In the genomic region with DNA sequence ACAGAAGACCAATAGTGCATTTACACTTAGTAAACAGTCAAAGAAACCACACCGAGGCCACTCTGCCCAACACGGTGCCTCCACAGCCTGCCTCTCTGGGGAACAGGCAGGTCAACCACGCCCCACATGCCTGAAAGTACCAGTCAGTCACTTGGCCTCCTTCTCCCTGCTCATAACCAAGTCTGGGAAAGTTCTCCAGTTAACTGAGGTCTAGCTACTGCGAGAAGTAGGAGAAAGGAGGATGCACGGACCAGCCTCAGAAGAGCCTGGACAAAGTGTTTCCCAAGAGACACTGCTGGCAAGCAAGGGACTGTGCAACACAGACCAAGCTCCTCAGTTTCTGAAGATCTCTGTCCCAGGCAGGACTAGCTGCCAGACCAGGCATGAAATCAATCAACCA, we compare ENCODE assay signal across 8 mouse cellular contexts. TPM values are rescaled to one million over a fixed set of nuclear protein-coding genes. Genes with fewer than 3 reads are reported as not detected.
DNase-seq lines count a peak whose midpoint lies in the region; ATAC-seq and TF ChIP-seq lines count a peak whose summit lies in the region.

No protein-coding gene starts in this region.

- in situ Hi-C loops in CH12.LX (cut with MboI; ENCODE audit: low pct_ligation_motif_present, low pct_unique_long_range_greater_than_20kb, low sequenced_read_pairs), result no loop called here

- TF ChIP-seq RAD21 in CH12.LX (IDR thresholded peaks at IDR 0.05; ENCODE audit: low read depth, low read length), result no peak

- no peaks in the 10 kb centered on the region for H3K9me3 ChIP-seq in CH12.LX (replicated peaks; ENCODE audit: low read length)
- no peaks in the 10 kb centered on the region for H3K9me3 ChIP-seq in intestine, embryonic 16.5 days (ENCODE audit: control insufficient read depth, low read length)
- H3K9me3 ChIP-seq in liver, postnatal 0 days (ENCODE audit: low read length), result no peaks in the 10 kb centered on the region
- no peaks in the 10 kb centered on the region for H3K9me3 ChIP-seq in stomach, embryonic 16.5 days (replicated peaks; ENCODE audit: control insufficient read depth, low read length)

- no peak for TF ChIP-seq POLR2A in CH12.LX (IDR thresholded peaks at IDR 0.05; ENCODE audit: low read depth, low read length)

- TF ChIP-seq EP300 in CH12.LX (IDR thresholded peaks at IDR 0.05; ENCODE audit: low read length), result no peak
- no peak for TF ChIP-seq EP300 in liver, postnatal 0 days (IDR thresholded peaks at IDR 0.05; ENCODE audit: low read depth)

- no peak overlapping the region for H3K27ac ChIP-seq in CH12.LX (ENCODE audit: insufficient read depth, low read depth)
- peak overlapping the region; percentile 55; the same call in 1 of the 2 replicates for H3K27ac ChIP-seq in intestine, embryonic 16.5 days (ENCODE audit: low read length)
- no peak overlapping the region for H3K27ac ChIP-seq in liver, postnatal 0 days (ENCODE audit: low read depth)
- peak overlapping the region; percentile 79 for H3K27ac ChIP-seq in stomach, embryonic 16.5 days (ENCODE audit: low read length)

- H3K9ac ChIP-seq in CH12.LX (ENCODE audit: insufficient read depth, low read depth), result no peak overlapping the region
- peak overlapping the region; percentile 87 for H3K9ac ChIP-seq in intestine, embryonic 16.5 days (ENCODE audit: low read depth, low read length)
- H3K9ac ChIP-seq in liver, postnatal 0 days (replicated peaks), result peak overlapping the region; percentile 93
- H3K9ac ChIP-seq in stomach, embryonic 16.5 days (ENCODE audit: low read length), result peak overlapping the region; percentile 84

- no peak for ATAC-seq in intestine, embryonic 16.5 days
- ATAC-seq in liver, postnatal 0 days, result no peak
- no peak for ATAC-seq in stomach, embryonic 16.5 days (ENCODE audit: insufficient read depth, low FRiP score)
- ATAC-seq in inflammation-experienced regulatory T-cells, adult 6 months, result no peak

- peak overlapping the region in 1 of 3 experiments; percentile 79 for H3K4me3 ChIP-seq in CH12.LX (replicated peaks in 1 of 3; ENCODE audit: low read depth in 2 of 3, low read length in 2 of 3, poor library complexity in 1 of 3)
- H3K4me3 ChIP-seq in intestine, embryonic 16.5 days (ENCODE audit: low read length), result peak overlapping the region; percentile 74
- H3K4me3 ChIP-seq in liver, postnatal 0 days (ENCODE audit: low read depth, low read length), result peak overlapping the region; percentile 75; the same call in 1 of the 2 replicates
- H3K4me3 ChIP-seq in stomach, embryonic 16.5 days (replicated peaks; ENCODE audit: low read length), result peak overlapping the region; percentile 63

- TF ChIP-seq CTCF in CH12.LX (conservative IDR thresholded peaks at IDR 0.05 in 1 of 2, IDR thresholded peaks at IDR 0.05 in 1 of 2; ENCODE audit: low read depth in 2 of 2, low read length in 2 of 2), result no peak
- TF ChIP-seq CTCF in liver, postnatal 0 days (IDR thresholded peaks at IDR 0.05; ENCODE audit: low read depth), result no peak

- H3K36me3 ChIP-seq in CH12.LX (replicated peaks in 1 of 2; ENCODE audit: control insufficient read depth in 1 of 2, insufficient read depth in 1 of 2, low read length in 1 of 2), result peaks cover 0 to 38% of the 10 kb centered on the region in 2 experiments
- H3K36me3 ChIP-seq in intestine, embryonic 16.5 days (ENCODE audit: control insufficient read depth, insufficient read depth, low read length), result no peaks in the 10 kb centered on the region
- H3K36me3 ChIP-seq in liver, postnatal 0 days (replicated peaks; ENCODE audit: insufficient read depth, low read length), result peaks cover 6% of the 10 kb centered on the region; the same call in 1 of the 2 replicates
- H3K36me3 ChIP-seq in stomach, embryonic 16.5 days (ENCODE audit: control insufficient read depth, insufficient read depth, low read length), result no peaks in the 10 kb centered on the region

- no peaks in the 10 kb centered on the region for H3K27me3 ChIP-seq in CH12.LX (replicated peaks)
- no peaks in the 10 kb centered on the region for H3K27me3 ChIP-seq in intestine, embryonic 16.5 days (replicated peaks; ENCODE audit: control insufficient read depth, insufficient read depth, low read length)
- H3K27me3 ChIP-seq in liver, postnatal 0 days (ENCODE audit: insufficient read depth, low read length), result no peaks in the 10 kb centered on the region
- no peaks in the 10 kb centered on the region for H3K27me3 ChIP-seq in stomach, embryonic 16.5 days (ENCODE audit: control insufficient read depth, insufficient read depth, low read length)

- WGBS in intestine, embryonic 16.5 days, result 31% methylated on average over 5 of the region's 5 CpGs
- 42% methylated on average over 5 of the region's 5 CpGs for WGBS in liver, postnatal 0 days (ENCODE audit: insufficient replicate concordance)
- WGBS in stomach, embryonic 16.5 days, result 33% methylated on average over 5 of the region's 5 CpGs

- peaks cover 36% of the 10 kb centered on the region for H3K79me2 ChIP-seq in CH12.LX (replicated peaks; ENCODE audit: control insufficient read depth, extremely low read depth, insufficient read depth, poor library complexity, severe bottlenecking)

- dilution Hi-C loops in CH12.LX (cut with MboI; ENCODE audit: extremely low pct_ligation_motif_present, extremely low pct_unique_long_range_greater_than_20kb, low sequenced_read_pairs), result no loop called here

- peaks cover 19 to 60% of the 10 kb centered on the region in 2 experiments for H3K4me1 ChIP-seq in CH12.LX (ENCODE audit: control insufficient read depth in 1 of 2, insufficient read depth in 2 of 2)
- peaks cover 46% of the 10 kb centered on the region for H3K4me1 ChIP-seq in intestine, embryonic 16.5 days (ENCODE audit: control insufficient read depth, insufficient read depth, low read length)
- H3K4me1 ChIP-seq in liver, postnatal 0 days (ENCODE audit: insufficient read depth), result peaks cover 36% of the 10 kb centered on the region
- peaks cover 45% of the 10 kb centered on the region for H3K4me1 ChIP-seq in stomach, embryonic 16.5 days (ENCODE audit: control insufficient read depth, insufficient read depth, low read length)

- DNase-seq in CH12.LX (ENCODE audit: extremely low read depth) (no peak), NIH3T3 (ENCODE audit: low read depth) (peak; percentile 75)
- peak; percentile 15 to 38 for DNase-seq in gastrocnemius, adult 8-10 months (ENCODE audit: low spot score in 2 of 2)
- no peak for DNase-seq in liver, postnatal 0 days
- DNase-seq in layer of hippocampus, postnatal 36 days, result no peak

- H3K4me2 ChIP-seq in CH12.LX (ENCODE audit: insufficient read depth, low read depth, poor library complexity, severe bottlenecking), result peak overlapping the region; percentile 70; the same call in 1 of the 2 replicates
- H3K4me2 ChIP-seq in intestine, embryonic 16.5 days (ENCODE audit: low read depth, low read length), result peak overlapping the region; percentile 93
- peak overlapping the region; percentile 98 for H3K4me2 ChIP-seq in liver, postnatal 0 days (ENCODE audit: low read depth, low read length)
- H3K4me2 ChIP-seq in stomach, embryonic 16.5 days (ENCODE audit: low read depth, low read length), result peak overlapping the region; percentile 75

TF ChIP-seq in CH12.LX, 34 proteins besides CTCF, POLR2A, EP300 and RAD21:
- no peak for TF ChIP-seq ZC3H11A (IDR thresholded peaks at IDR 0.05; ENCODE audit: low read depth, low read length)
- no peak for TF ChIP-seq MEF2A (IDR thresholded peaks at IDR 0.05; ENCODE audit: borderline replicate concordance, low read depth, low read length)
- no peak for TF ChIP-seq JUN (IDR thresholded peaks at IDR 0.05; ENCODE audit: insufficient read depth, low read depth, low read length)
- no peak for TF ChIP-seq MYC (IDR thresholded peaks at IDR 0.05; ENCODE audit: low read depth, low read length)
- no peak for TF ChIP-seq PAX5 (IDR thresholded peaks at IDR 0.05; ENCODE audit: low read length)
- TF ChIP-seq SIN3A (IDR thresholded peaks at IDR 0.05; ENCODE audit: low read length), result no peak

RNA-seq across cellular contexts. Expression of a gene that starts 2.6 kb away (rescaled TPM):
- total RNA-seq in CH12.LX (2012; rRNA removed), result 19.0 and 20.6 TPM in 2 replicates
- 6.3 and 8.1 TPM in 2 replicates for total RNA-seq in CH12.LX (2014; rRNA removed)
- polyA plus RNA-seq in CH12.LX (2012; ENCODE audit: insufficient read length, low read depth), result 33.4 and 34.4 TPM in 2 replicates
- 10 to 100 TPM; 31.8 to 40.1 (median 35.2) TPM for total RNA-seq in gastrocnemius, adult 8-10 months (2022)
- polyA plus RNA-seq in intestine, embryonic 16.5 days (2015; fragmentation: Nextera tagmentation; extraction: Ambion mirVana), result 39.1 and 41.4 TPM in 2 replicates
- 11.9 and 12.5 TPM in 2 replicates for polyA plus RNA-seq in liver, postnatal 0 days (2015; fragmentation: Nextera tagmentation; extraction: Ambion mirVana)
- polyA plus RNA-seq in stomach, embryonic 16.5 days (2015; fragmentation: Nextera tagmentation; extraction: Ambion mirVana), result 41.2 and 42.7 TPM in 2 replicates
- total RNA-seq in layer of hippocampus, postnatal 36 days (2021), result 100 to 1,000 TPM; 111 to 118 TPM
- 10 to 100 TPM; 50.5 to 69.5 (median 57.4) TPM for polyA plus RNA-seq in inflammation-experienced regulatory T-cells, adult 6 months (2017; shearing (Covaris generic))

RNA-seq across cellular contexts. Expression of a gene that starts 43.8 kb away (rescaled TPM):
- total RNA-seq in CH12.LX (2012; rRNA removed) (9.0 and 10.1 TPM in 2 replicates), CH12.LX (2014; rRNA removed) (7.9 and 10.6 TPM in 2 replicates)
- 15.7 and 21.7 TPM in 2 replicates for polyA plus RNA-seq in CH12.LX (2012; ENCODE audit: insufficient read length, low read depth)
- total RNA-seq in gastrocnemius, adult 8-10 months (2022), result 1 to 10 TPM; 6.8 to 8.6 (median 7.3) TPM
- 17.4 and 18.2 TPM in 2 replicates for polyA plus RNA-seq in intestine, embryonic 16.5 days (2015; fragmentation: Nextera tagmentation; extraction: Ambion mirVana)
- polyA plus RNA-seq in liver, postnatal 0 days (2015; fragmentation: Nextera tagmentation; extraction: Ambion mirVana), result 2.2 and 3.6 TPM in 2 replicates
- 19.8 and 22.5 TPM in 2 replicates for polyA plus RNA-seq in stomach, embryonic 16.5 days (2015; fragmentation: Nextera tagmentation; extraction: Ambion mirVana)
- total RNA-seq in layer of hippocampus, postnatal 36 days (2021), result 10 to 100 TPM; 31.8 to 36.9 TPM
- 1 to 10 TPM; 2.8 to 4.4 (median 3.6) TPM for polyA plus RNA-seq in inflammation-experienced regulatory T-cells, adult 6 months (2017; shearing (Covaris generic))

Comparison
In these comparisons a context has a peak if more than half of its experiments do, and no peak if none do; other contexts are left out.
1. DNase-seq: peak in NIH3T3 (single experiment) and gastrocnemius, adult 8-10 months (2 of 2); none in CH12.LX (single experiment), liver, postnatal 0 days (single experiment) and layer of hippocampus, postnatal 36 days (0 of 2).
2. H3K27ac ChIP-seq: peak in intestine, embryonic 16.5 days (single experiment) and stomach, embryonic 16.5 days (single experiment); none in CH12.LX (single experiment) and liver, postnatal 0 days (single experiment).
3. Peak in every context shown above with its lines, with median percentiles within 50 percentile points of each other: H3K4me2 ChIP-seq.